Mouse (Mus musculus) layer of hippocampus, adult 8-10 months (tissue): ENCODE results near the gene Tex45. TPM values are rescaled to one million over a fixed set of nuclear protein-coding genes. Genes with fewer than 3 reads are reported as not detected.

Source experiments
- DNase-seq, 2 experiments: peaks; one replicate each; pipeline ENCODE4 v3.0.0; 2022; ENCODE audit warnings: low spot score in 2 of 2
- total RNA-seq, 4 experiments: library from RNA; stranded (reverse); gene quantifications; 2 replicates each; pipeline ENCODE4 v1.2.4; 2022

Tex45 gene
- under 1 TPM in 2 of 4 experiments, not detected in 2; 0.49 to 0.52 TPM for total RNA-seq

GRCm38 (mm10) chr8:3470562-3470961 lies at the start of gene Tex45:
TSS of gene Tex45 (plus strand) at chr8:3470862.
- no peak for DNase-seq

- DNase-seq, result no peak
Measured at GRCm38 (mm10) chr8:3421507-3421906, 49.2 kb upstream of the Tex45 start.

DNA sequence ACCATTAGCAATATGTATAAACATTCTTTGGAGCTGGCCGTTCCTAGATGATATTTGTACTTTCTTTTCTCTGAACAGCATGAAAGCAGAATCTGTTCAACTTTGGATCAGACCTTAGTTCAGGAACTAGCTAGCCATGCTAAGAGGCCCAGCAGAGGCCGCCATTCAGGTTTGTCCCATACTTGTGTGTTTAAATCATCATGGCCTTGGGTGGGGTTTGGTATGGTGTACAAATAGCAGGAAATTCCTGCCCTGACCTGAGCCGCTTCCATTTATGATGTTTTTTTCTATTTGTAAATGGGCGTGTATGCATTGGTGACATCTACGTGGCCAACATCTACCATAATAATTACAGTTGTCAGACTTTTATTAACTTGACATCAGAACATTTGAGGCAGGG lies 45.4 kb upstream of the Tex45 start:
- DNase-seq, result no peak

GRCm38 (mm10) chr8:3426211-3426610 lies 44.5 kb upstream of the Tex45 start:
- no peak for DNase-seq

GRCm38 (mm10) chr8:3428426-3428825 lies 42.2 kb upstream of the Tex45 start:
- DNase-seq, result no peak

DNA sequence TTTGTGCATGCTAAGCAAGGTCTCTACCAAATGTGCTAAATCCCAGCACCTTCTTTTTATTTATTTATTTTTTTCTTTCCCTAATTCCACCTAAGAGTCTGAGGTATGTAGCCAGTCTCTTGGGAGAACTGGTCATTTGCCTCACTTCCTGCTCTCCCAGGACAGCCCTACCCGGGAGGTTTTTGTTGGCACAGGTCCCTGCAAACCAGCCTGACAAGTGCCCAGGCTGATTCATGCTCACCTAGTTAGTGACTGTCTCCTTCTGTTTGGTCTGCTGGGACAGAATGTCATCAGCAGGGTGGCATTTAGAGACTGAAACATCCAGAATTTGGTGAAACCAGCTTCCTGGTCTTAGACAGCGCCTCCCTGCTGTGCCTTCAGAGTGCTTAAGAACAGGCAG lies 40.7 kb upstream of the Tex45 start:
- no peak for DNase-seq

- DNase-seq, result no peak
Measured at GRCm38 (mm10) chr8:3431113-3431512, 39.5 kb upstream of the Tex45 start.

- no peak for DNase-seq
Measured at GRCm38 (mm10) chr8:3436492-3436891, 34.2 kb upstream of the Tex45 start.

DNA sequence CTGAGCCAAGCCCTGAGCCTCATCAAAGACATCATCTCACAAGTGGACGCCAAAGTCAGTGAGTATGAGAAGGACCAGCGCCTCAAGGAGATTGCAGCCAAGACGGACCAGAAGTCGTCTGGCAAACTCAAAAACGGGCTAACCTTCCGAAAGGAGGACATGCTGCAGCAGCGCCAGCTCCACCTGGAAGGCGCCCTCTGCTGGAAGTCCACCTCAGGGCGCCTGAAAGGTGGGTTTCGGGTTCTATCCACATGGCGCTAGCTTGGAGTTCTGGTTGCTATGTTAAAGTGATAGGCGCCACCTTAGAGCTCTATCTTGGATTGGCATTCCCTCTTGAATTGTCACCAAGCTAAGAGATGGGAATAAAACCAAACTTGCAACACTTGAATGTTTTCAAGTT lies 31.2 kb upstream of the Tex45 start:
- DNase-seq, result no peak

DNA sequence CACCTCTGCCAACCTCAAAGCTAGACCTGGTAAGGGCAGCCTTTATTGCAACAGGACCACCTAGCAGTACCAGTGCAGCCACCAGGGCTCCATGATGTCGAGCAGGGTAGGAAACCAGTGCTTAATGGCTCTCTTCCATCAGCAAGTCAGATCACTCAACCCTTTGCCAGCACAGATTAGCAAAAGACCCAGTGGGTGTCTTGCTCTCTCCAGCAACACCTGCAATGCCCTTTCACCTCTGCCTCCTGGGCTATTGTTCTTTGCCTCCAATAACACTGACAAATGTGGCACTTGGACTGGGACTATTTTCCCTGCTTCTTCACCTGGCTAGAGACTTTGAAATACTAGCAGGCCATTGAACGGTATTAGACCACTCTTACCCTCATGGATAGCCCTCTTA lies 21.4 kb upstream of the Tex45 start:
- DNase-seq, result no peak

DNA sequence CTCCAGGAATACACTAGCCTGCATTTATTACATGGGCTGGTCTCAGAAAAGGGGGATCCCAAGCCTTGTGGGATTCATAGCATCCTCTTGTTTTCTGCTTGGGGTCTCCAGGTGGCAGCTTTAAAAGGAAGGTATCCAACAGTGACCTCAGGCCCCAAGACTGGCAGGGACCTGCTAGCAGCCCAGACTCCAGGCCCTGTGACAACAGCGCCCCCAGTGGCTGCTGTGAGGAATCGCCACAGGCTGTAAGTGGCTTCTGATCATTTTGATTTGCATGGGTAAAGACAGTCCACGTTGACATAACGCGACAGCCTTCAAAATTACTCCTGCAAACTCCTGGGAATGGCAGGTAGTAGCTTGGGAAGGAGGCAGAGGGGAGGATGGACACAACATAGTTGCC lies 20.0 kb upstream of the Tex45 start:
- DNase-seq, result peak in 1 of 2 experiments; percentile 46

DNA sequence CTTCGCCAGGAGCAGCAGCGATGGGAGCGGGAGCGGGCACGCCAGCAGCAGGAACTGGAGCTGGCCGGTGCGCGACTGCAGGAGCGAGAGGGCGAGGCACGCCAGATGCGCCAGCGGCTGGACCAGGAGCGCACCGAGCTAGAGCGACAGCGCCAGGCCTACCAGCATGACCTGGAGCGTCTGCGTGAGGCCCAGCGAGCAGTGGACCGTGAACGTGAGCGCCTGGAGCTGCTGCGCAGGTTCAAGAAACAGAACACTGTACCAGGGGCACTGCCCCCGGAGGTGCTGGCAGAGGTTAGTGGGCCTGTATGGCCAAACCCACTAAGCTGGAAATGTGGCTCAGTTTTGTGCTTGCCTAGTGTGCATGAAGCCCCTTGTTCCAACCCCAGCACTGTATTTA lies 18.7 kb upstream of the Tex45 start:
- DNase-seq, result no peak

DNA sequence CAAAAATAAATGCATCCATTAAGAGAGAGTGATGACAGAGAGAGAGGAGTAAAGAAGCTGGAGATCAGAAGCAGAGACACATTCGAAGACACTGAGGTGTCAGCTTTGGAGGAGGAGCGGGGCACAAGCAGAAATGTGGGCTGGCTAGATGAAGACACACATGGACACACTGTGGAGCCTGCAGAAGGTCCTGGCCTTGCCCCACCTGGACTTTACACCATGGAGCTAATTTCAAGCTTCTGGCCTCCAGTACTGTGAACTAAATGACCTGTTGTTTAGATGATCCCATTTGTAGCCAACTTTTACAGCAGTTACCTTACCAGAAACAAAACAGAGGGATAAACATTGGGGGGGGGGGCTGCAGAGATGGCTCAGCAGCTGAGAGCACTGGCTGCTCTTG lies 7.4 kb upstream of the Tex45 start:
- DNase-seq, result no peak

DNA sequence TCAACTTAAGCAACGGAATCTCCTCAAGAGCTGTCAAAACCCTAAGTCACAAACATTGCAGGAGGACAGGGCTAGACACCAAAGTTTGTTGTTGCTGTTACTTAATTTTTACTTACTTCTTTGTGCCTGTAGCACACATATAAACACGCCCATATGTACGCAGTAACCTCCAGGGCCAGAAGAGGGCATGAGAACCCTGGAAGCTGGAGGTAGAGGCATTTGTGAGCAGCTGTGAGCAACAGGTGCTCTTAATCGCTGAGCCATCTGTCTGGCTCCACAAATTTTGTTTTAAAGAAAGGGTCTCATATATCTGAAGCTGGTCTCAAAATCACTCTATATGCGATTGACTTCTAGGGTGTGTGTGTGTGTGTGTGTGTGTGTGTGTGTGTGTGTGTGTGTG lies 6.4 kb upstream of the Tex45 start:
- no peak for DNase-seq

DNA sequence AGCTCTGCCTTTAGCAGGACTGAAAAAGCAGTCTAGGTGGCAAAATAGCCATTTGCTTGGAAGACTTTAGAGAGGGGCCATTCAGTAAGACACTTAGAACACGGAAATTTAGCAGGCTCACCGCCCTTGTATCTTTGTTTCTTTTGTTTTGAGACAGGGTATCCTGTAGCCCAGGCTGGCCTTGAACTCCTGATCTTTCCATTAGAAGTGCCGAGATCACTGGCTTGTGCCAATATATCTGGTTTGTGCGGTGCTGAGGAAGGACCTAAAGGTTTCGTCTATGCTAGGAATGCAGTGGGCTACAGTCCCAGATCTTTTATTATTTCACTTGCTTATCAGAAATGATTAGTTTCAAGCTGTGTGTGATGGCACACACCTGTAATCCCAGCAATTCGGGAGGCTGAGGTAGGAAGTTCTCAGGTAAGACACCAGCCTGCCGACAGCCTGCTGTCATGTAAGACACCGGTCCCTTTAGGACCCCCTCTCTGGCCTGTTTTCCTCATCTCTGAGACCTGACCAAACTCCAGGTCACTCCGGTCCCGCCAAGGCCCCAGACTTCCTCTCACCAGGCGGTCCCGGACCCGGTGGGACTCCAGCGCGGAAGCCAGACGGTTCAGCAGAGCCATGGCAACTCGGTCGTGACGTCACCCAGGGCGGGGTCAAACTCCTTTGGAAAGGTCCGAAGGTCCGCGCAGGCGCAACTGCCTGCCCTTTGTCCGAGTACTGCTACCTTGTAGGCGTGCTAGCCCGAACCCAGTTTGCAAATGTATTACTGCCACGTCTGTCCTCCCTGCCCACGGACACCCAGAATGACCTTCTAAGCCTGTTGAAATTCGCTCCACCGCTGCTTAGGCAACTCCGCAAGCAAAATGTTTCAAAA lies 3.4 kb upstream of the Tex45 start, which contains the start of gene Pex11g:
Pex11g (minus strand) TSS at position 675 of the 880 bp plus-strand sequence.
- DNase-seq, result peak; percentile 80 to 86

GRCm38 (mm10) chr8:3467886-3468545 lies 2.6 kb upstream of the Tex45 start:
- DNase-seq, result no peak

DNA sequence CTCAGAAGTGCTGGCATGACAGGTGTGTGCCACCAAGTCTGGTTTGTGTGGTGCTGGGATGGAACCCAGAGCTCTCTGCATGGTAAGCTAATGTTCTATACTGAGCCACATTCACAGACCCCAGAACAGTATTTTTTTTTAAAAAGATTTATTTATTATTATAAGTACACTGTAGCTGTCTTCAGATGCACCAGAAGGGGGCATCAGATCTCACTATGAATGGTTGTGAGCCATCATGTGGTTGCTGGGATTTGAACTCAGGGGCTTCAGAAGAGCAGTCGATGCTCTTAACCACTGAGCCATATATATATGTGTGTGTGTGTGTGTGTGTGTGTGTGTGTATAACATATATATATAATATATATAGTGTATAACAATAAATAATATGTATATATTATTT lies 1.8 kb upstream of the Tex45 start:
- no peak for DNase-seq

GRCm38 (mm10) chr8:3475715-3476429 lies 5.2 kb downstream of the Tex45 start:
- no peak for DNase-seq

DNA sequence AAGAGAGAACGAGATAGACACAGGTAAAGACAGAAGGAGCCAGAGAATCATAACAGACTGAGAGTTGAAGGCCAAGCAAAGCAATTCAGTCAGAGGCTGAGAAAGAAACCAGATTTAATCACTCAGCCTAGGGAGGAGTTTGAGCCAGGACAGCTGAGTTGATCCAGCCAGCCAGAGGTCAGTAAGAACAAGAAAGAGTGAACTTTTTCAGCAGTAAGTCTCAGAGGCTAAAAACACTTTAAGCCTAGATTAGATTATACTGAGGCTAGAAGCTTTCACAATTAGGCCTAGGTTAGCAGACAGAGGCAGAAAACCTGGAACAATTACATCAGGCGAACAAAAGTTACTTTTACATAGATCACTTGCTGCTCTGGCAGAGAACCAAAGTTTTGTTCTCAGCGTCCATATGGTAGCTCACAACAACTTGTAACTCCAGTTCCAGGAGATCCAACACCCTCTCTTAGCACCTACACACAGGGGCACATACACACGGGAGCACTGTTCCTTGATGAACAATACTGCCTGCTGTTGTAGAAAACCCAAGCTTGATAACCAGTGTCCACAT lies 9.6 kb downstream of the Tex45 start:
- no peak for DNase-seq

- DNase-seq, result no peak
Measured at GRCm38 (mm10) chr8:3481605-3482004, 10.9 kb downstream of the Tex45 start.

- no peak for DNase-seq
Measured at GRCm38 (mm10) chr8:3482240-3482740, 11.6 kb downstream of the Tex45 start.

DNA sequence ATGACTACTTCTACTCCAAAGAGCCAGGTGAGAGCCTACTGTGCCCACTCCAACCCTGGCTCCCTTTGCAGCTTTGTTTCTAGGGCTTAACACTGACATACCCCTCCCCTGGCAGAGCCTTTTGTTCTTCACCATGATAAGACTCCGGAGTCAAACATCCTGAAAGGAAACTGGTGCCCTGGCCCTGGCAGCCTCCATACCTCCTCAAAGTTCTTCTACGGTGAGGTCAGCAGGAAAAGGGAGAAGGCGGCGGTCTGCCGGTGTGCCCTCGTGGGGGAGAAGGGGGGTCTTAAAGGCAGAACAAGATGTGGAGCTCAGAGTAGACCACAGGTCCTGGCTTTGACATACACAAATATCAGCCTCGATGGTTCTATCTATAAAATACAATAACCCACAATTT lies 12.9 kb downstream of the Tex45 start:
- DNase-seq, result no peak
